Comparison of ENCODE assay signal across 29 mouse cellular contexts in the genomic region with DNA sequence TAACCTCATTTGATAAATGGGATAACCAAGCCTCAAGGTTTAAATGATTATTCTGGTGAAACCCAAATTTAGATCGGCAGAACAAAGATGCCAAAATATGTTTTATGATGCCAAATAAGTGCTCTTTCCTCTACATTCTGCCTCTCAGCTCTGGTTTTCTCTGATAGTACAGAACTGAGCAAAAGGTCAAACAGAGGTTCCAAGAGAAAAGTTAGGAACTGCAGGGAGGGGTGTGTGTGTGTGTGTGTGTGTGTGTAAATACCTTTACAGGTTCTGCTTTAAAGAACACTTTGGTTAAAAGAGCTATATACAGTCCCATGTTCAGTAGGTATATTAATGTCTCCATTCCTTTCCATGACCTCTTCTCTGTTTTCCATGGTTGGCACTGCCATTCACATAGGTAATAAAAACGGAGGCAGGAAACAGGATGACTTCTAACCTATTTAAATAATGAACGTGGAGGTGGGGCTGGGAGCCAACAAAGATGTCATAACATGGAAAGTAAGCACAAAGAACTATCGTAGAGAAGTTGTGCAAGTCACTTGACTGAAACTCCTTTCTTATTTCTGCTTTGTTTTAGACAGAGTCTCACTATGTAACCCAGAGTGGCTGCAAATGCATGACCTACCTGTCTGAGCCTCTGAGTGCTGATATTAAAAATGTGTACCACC. TPM values are rescaled to one million over a fixed set of nuclear protein-coding genes. Genes with fewer than 3 reads are reported as not detected.
DNase-seq lines count a peak whose midpoint lies in the region; ATAC-seq and TF ChIP-seq lines count a peak whose summit lies in the region.
"Had no signal": no experiment of that assay in that cellular context is flagged by ENCODE, and none has a peak within 500 bp of the region (broad histone marks: within the 10 kb centered on the region; RNA-seq: fewer than 3 reads in every experiment).

No protein-coding gene starts in this region.

- H3K36me3 ChIP-seq in liver, postnatal 0 days (replicated peaks; ENCODE audit: insufficient read depth, low read length) = no peaks in the 10 kb centered on the region
- H3K36me3 ChIP-seq in liver, embryonic 11.5 days (ENCODE audit: control insufficient read depth, insufficient read depth, low read length) = no peaks in the 10 kb centered on the region
- H3K36me3 ChIP-seq in stomach, postnatal 0 days (ENCODE audit: control insufficient read depth, insufficient read depth, low read length) = no peaks in the 10 kb centered on the region
- H3K36me3 ChIP-seq: embryonic facial prominence, embryonic 13.5 days; forebrain, embryonic 15.5 days; heart, embryonic 13.5 days; limb, embryonic 15.5 days; midbrain, embryonic 13.5 days had no signal

- H3K27ac ChIP-seq in liver, postnatal 0 days (ENCODE audit: low read depth) = peak overlapping the region; percentile 76
- H3K27ac ChIP-seq in liver, embryonic 11.5 days (ENCODE audit: low read depth, low read length) = no peak overlapping the region
- no peak overlapping the region for H3K27ac ChIP-seq in stomach, postnatal 0 days (replicated peaks)
- H3K27ac ChIP-seq: embryonic facial prominence, embryonic 13.5 days; forebrain, embryonic 15.5 days; heart, embryonic 13.5 days; hindbrain, embryonic 14.5 days; limb, embryonic 15.5 days; midbrain, embryonic 13.5 days had no signal

- H3K9ac ChIP-seq in liver, postnatal 0 days (replicated peaks) = no peak overlapping the region
- H3K9ac ChIP-seq in liver, embryonic 11.5 days (ENCODE audit: low read depth, low read length) = no peak overlapping the region
- no peak overlapping the region for H3K9ac ChIP-seq in stomach, postnatal 0 days (ENCODE audit: low read length)
- H3K9ac ChIP-seq: embryonic facial prominence, embryonic 13.5 days; forebrain, embryonic 15.5 days; heart, embryonic 13.5 days; hindbrain, embryonic 14.5 days; limb, embryonic 15.5 days; lung, embryonic 14.5 days; midbrain, embryonic 13.5 days had no signal

- no peak for TF ChIP-seq CTCF in liver, postnatal 0 days (IDR thresholded peaks at IDR 0.05; ENCODE audit: low read depth)
- no peak for TF ChIP-seq CTCF in stomach, postnatal 0 days (IDR thresholded peaks at IDR 0.05; ENCODE audit: low read depth)

- WGBS in liver, postnatal 0 days (ENCODE audit: insufficient replicate concordance) = 55% methylated on average over 4 of the region's 4 CpGs
- 73% methylated on average over 4 of the region's 4 CpGs for WGBS in liver, embryonic 11.5 days
- WGBS in stomach, postnatal 0 days = 33% methylated on average over 4 of the region's 4 CpGs

- peak; percentile 85 for ATAC-seq in liver, postnatal 0 days
- no peak for ATAC-seq in liver, embryonic 11.5 days (replicated peaks; ENCODE audit: low FRiP score)
- ATAC-seq in stomach, postnatal 0 days (ENCODE audit: low FRiP score, low TSS enrichment) = peak; percentile 73
- ATAC-seq: activated CD4-positive, CD25-positive, alpha-beta regulatory T cell, adult 4 months; forebrain, embryonic 15.5 days; inflammation-experienced regulatory T-cells, adult 6 months; midbrain, embryonic 13.5 days had no signal

- H3K4me3 ChIP-seq in liver, postnatal 0 days (ENCODE audit: low read depth, low read length) = no peak overlapping the region
- no peak overlapping the region for H3K4me3 ChIP-seq in liver, embryonic 11.5 days (ENCODE audit: low read depth, low read length)
- H3K4me3 ChIP-seq in stomach, postnatal 0 days (ENCODE audit: low read depth, low read length) = no peak overlapping the region
- H3K4me3 ChIP-seq: embryonic facial prominence, embryonic 13.5 days; erythroblast, embryonic 14.5 days; forebrain, embryonic 15.5 days; heart, embryonic 13.5 days; limb, embryonic 15.5 days; megakaryocyte, embryonic 14.5 days; midbrain, embryonic 13.5 days had no signal

- peak; percentile 31 for DNase-seq in liver, postnatal 0 days
- no peak for DNase-seq in liver, embryonic 11.5 days (ENCODE audit: low spot score)
- peak; percentile 28 for DNase-seq in gonadal fat pad, adult 2 months (ENCODE audit: low read depth)
- DNase-seq in lung, postnatal 14 days = peak; percentile 10
- peak; percentile 25 for DNase-seq in stomach, postnatal 0 days (ENCODE audit: low spot score)
- DNase-seq in Muller cell, postnatal 12 days (ENCODE audit: inconsistent ontology term) = no peak
- no peak for DNase-seq in frontal cortex, postnatal 14 days (ENCODE audit: low spot score in 2 of 2)
- DNase-seq: cerebellum, adult 8-10 months; cerebellum, postnatal 36 days; embryo, embryonic 11 days; gastrocnemius, postnatal 10 days; heart, adult 18-20 months; heart, postnatal 14 days; kidney, adult 8-10 months; kidney, postnatal 10 days; left cerebral cortex, postnatal 4 days; lung, embryonic 14.5 days; right cerebral cortex, postnatal 25 days; thymus, postnatal 14 days had no signal

- peak; percentile 59 for TF ChIP-seq EP300 in liver, postnatal 0 days (IDR thresholded peaks at IDR 0.05; ENCODE audit: low read depth)
- no peak for TF ChIP-seq EP300 in stomach, postnatal 0 days (optimal IDR thresholded peaks at IDR 0.05)

- H3K9me3 ChIP-seq in liver, postnatal 0 days (ENCODE audit: low read length) = no peaks in the 10 kb centered on the region
- H3K9me3 ChIP-seq in liver, embryonic 11.5 days (ENCODE audit: control insufficient read depth, low read length) = no peaks in the 10 kb centered on the region
- H3K9me3 ChIP-seq in stomach, postnatal 0 days (ENCODE audit: control insufficient read depth, low read length) = no peaks in the 10 kb centered on the region
- H3K9me3 ChIP-seq: embryonic facial prominence, embryonic 13.5 days; forebrain, embryonic 15.5 days; limb, embryonic 15.5 days; midbrain, embryonic 13.5 days had no signal

- H3K4me2 ChIP-seq in liver, postnatal 0 days (ENCODE audit: low read depth, low read length) = no peak overlapping the region
- no peak overlapping the region for H3K4me2 ChIP-seq in liver, embryonic 11.5 days
- H3K4me2 ChIP-seq in stomach, postnatal 0 days (replicated peaks; ENCODE audit: low read depth) = no peak overlapping the region
- H3K4me2 ChIP-seq: embryonic facial prominence, embryonic 13.5 days; forebrain, embryonic 15.5 days; heart, embryonic 13.5 days; hindbrain, embryonic 14.5 days; limb, embryonic 15.5 days; lung, embryonic 14.5 days; midbrain, embryonic 13.5 days had no signal

- no peaks in the 10 kb centered on the region for H3K27me3 ChIP-seq in liver, postnatal 0 days (ENCODE audit: insufficient read depth, low read length)
- H3K27me3 ChIP-seq in liver, embryonic 11.5 days (replicated peaks; ENCODE audit: control insufficient read depth, insufficient read depth, low read length) = no peaks in the 10 kb centered on the region
- H3K27me3 ChIP-seq in stomach, postnatal 0 days (ENCODE audit: control insufficient read depth, insufficient read depth, low read length) = no peaks in the 10 kb centered on the region
- H3K27me3 ChIP-seq: embryonic facial prominence, embryonic 13.5 days; forebrain, embryonic 15.5 days; heart, embryonic 13.5 days; limb, embryonic 15.5 days; megakaryocyte, embryonic 14.5 days; midbrain, embryonic 13.5 days had no signal

- H3K4me1 ChIP-seq in liver, postnatal 0 days (ENCODE audit: insufficient read depth) = no peaks in the 10 kb centered on the region
- no peaks in the 10 kb centered on the region for H3K4me1 ChIP-seq in liver, embryonic 11.5 days (replicated peaks; ENCODE audit: control insufficient read depth, insufficient read depth, low read length)
- H3K4me1 ChIP-seq in stomach, postnatal 0 days (replicated peaks; ENCODE audit: control insufficient read depth, insufficient read depth) = no peaks in the 10 kb centered on the region
- H3K4me1 ChIP-seq: embryonic facial prominence, embryonic 13.5 days; forebrain, embryonic 15.5 days; heart, embryonic 13.5 days; limb, embryonic 15.5 days; megakaryocyte, embryonic 14.5 days; midbrain, embryonic 13.5 days had no signal

RNA-seq across cellular contexts. Expression of a gene that starts 28.2 kb away (rescaled TPM):
- polyA plus RNA-seq in liver, postnatal 0 days (2015; fragmentation: Nextera tagmentation; extraction: Ambion mirVana) = 53.4 and 56.9 TPM in 2 replicates
- polyA plus RNA-seq in liver, embryonic 11.5 days (2014; fragmentation: Nextera tagmentation; extraction: Ambion mirVana) = 6.9 and 7.1 TPM in 2 replicates
- 19.0 and 28.6 TPM in 2 replicates for polyA plus RNA-seq in gonadal fat pad, adult 2 months (2012; rRNA removed)
- 17.4 and 17.8 TPM in 2 replicates for polyA plus RNA-seq in stomach, postnatal 0 days (2015; fragmentation: Nextera tagmentation; extraction: Ambion mirVana)
- polyA plus RNA-seq: erythroblast, embryonic 14.5 days had no signal

Comparison
In these comparisons a context has a peak if more than half of its experiments do, and no peak if none do; other contexts are left out.
1. DNase-seq: peak in liver, postnatal 0 days (single experiment), gonadal fat pad, adult 2 months (single experiment), lung, postnatal 14 days (single experiment) and stomach, postnatal 0 days (single experiment); none in liver, embryonic 11.5 days (single experiment), Muller cell, postnatal 12 days (single experiment) and frontal cortex, postnatal 14 days (0 of 2).